Mouse (Mus musculus) liver, embryonic 11.5 days (tissue): ENCODE data around the gene Slc32a1. TPM values are rescaled to one million over a fixed set of nuclear protein-coding genes. Genes with fewer than 3 reads are reported as not detected.

Experiments
- ATAC-seq: fragments of 200-750 bp; cut with Nextera tagmentation; replicated peaks from 2 replicates; pipeline ENCODE4 v1.8.0; 2017; ENCODE audit warnings: moderate number of reproducible peaks, mild to moderate bottlenecking, moderate TSS enrichment, moderate library complexity; ENCODE audit not compliant: low FRiP score
- DNase-seq: peaks from one replicate; pipeline ENCODE4 v3.0.0-alpha.2; 2017; ENCODE audit warnings: low spot score
- H3K27ac ChIP-seq: fragments of 300-500 bp; sonication (generic); 2 replicates; pipeline ENCODE4 v1.5.1; 2014; ENCODE audit warnings: mild to moderate bottlenecking, low read depth, low read length, control low read depth
- H3K27me3 ChIP-seq: fragments of 300-500 bp; sonication (generic); replicated peaks from 2 replicates; pipeline ENCODE4 v1.6.1; 2014; ENCODE audit warnings: low read length, mixed read lengths; ENCODE audit not compliant: control insufficient read depth, insufficient read depth
- H3K36me3 ChIP-seq: fragments of 300-500 bp; sonication (generic); 2 replicates; pipeline ENCODE4 v1.6.1; 2014; ENCODE audit warnings: mild to moderate bottlenecking, low read length, moderate library complexity, mixed read lengths; ENCODE audit not compliant: control insufficient read depth, insufficient read depth
- H3K4me1 ChIP-seq: fragments of 300-500 bp; sonication (generic); replicated peaks from 2 replicates; pipeline ENCODE4 v1.6.1; 2014; ENCODE audit warnings: low read length, mixed read lengths; ENCODE audit not compliant: control insufficient read depth, insufficient read depth
- H3K4me2 ChIP-seq: fragments of 300-500 bp; sonication (generic); 2 replicates; pipeline ENCODE4 v1.6.1; 2014; ENCODE audit warnings: mild to moderate bottlenecking, control low read depth, moderate library complexity
- H3K4me3 ChIP-seq: fragments of 300-500 bp; sonication (generic); 2 replicates; pipeline ENCODE4 v1.5.1; 2014; ENCODE audit warnings: low read depth, low read length, control low read depth
- H3K9ac ChIP-seq: fragments of 300-500 bp; sonication (generic); 2 replicates; pipeline ENCODE4 v1.6.1; 2014; ENCODE audit warnings: low read depth, low read length, control low read depth
- H3K9me3 ChIP-seq: fragments of 300-500 bp; sonication (generic); 2 replicates; pipeline ENCODE4 v1.6.1; 2016; ENCODE audit warnings: low read length, inconsistent platforms, mixed read lengths; ENCODE audit not compliant: control insufficient read depth
- WGBS: fragments of 180-500 bp; shearing (Covaris S2); extraction: QIAGEN DNeasy Blood & Tissue Kit; methylation state at CpG from one replicate; pipeline ENCODE4 v1.1.7; 2014; 5-methylcytosine and 5-hydroxymethylcytosine counted together
- polyA plus RNA-seq: library from polyadenylated mRNA; unstranded; fragments of >200 nt; fragmentation: Nextera tagmentation; extraction: Ambion mirVana; gene quantifications from 2 replicates; pipeline ENCODE4 v1.2.1, GENCODE M21; 2014

Slc32a1 gene
- polyA plus RNA-seq, 1 experiment from 2014 or later, result 0.05 TPM

- Histone ChIP-seq H3K4me3 (0 out of 2 replicates have a peak overlapping the region, but pooled peaks have one; percentile 7), H3K9me3 (no peaks in the 10 kb centered on the region), H3K27ac (no peak overlapping the region), H3K36me3 (no peaks in the 10 kb centered on the region), H3K9ac (no peak overlapping the region), H3K27me3 (peaks cover 98% of the 10 kb centered on the region), H3K4me1 (peaks cover 8% of the 10 kb centered on the region; the same call in 1 of the 2 replicates), H3K4me2 (no peak overlapping the region; the same call in 1 of the 2 replicates)
- DNase-seq, result no peak
- no peak for ATAC-seq
- WGBS, result 3% methylated on average over 24 of the region's 24 CpGs
Observed at GRCm38 (mm10) chr2:158615161-158615680, 4.7 kb downstream of the Slc32a1 start.

GRCm38 (mm10) chr2:158615702-158616101 is 5.1 kb downstream of the Slc32a1 start:
- DNase-seq (no peak), ATAC-seq (no peak)
- Histone ChIP-seq H3K4me2 (no peak overlapping the region), H3K27ac (no peak overlapping the region), H3K4me3 (no peak overlapping the region), H3K4me1 (peaks cover 6% of the 10 kb centered on the region; the same call in 1 of the 2 replicates), H3K9me3 (no peaks in the 10 kb centered on the region), H3K36me3 (no peaks in the 10 kb centered on the region), H3K9ac (no peak overlapping the region), H3K27me3 (peaks cover 93% of the 10 kb centered on the region)
- 8% methylated on average over 13 of the region's 13 CpGs for WGBS

GRCm38 (mm10) chr2:158616296-158616695 is 5.7 kb downstream of the Slc32a1 start:
- no peaks in the 10 kb centered on the region for H3K9me3 ChIP-seq
- no peak overlapping the region for H3K9ac ChIP-seq
- WGBS, result 2% methylated on average over 12 of the region's 12 CpGs
- H3K36me3 ChIP-seq, result no peaks in the 10 kb centered on the region
- H3K4me1 ChIP-seq, result peaks cover 6% of the 10 kb centered on the region; the same call in 1 of the 2 replicates
- no peak for ATAC-seq
- no peak overlapping the region for H3K4me3 ChIP-seq
- H3K27me3 ChIP-seq, result peaks cover 93% of the 10 kb centered on the region
- no peak overlapping the region for H3K4me2 ChIP-seq
- DNase-seq, result no peak
- no peak overlapping the region for H3K27ac ChIP-seq

GRCm38 (mm10) chr2:158616790-158617189 is 6.2 kb downstream of the Slc32a1 start:
- Histone ChIP-seq H3K9me3 (no peaks in the 10 kb centered on the region), H3K4me1 (peaks cover 6% of the 10 kb centered on the region; the same call in 1 of the 2 replicates), H3K36me3 (no peaks in the 10 kb centered on the region), H3K9ac (no peak overlapping the region), H3K4me2 (no peak overlapping the region), H3K27ac (no peak overlapping the region), H3K27me3 (peaks cover 89% of the 10 kb centered on the region), H3K4me3 (no peak overlapping the region)
- WGBS, result 12% methylated on average over 11 of the region's 11 CpGs
- DNase-seq (no peak), ATAC-seq (no peak)

GRCm38 (mm10) chr2:158624718-158625222 is 14.2 kb downstream of the Slc32a1 start, which contains the start of gene Actr5:
TSS of gene Actr5 (plus strand) at chr2:158624888.
- Histone ChIP-seq H3K9me3 (no peaks in the 10 kb centered on the region), H3K4me3 (peak within 1 kb of the TSS; percentile 92), H3K9ac (peak within 1 kb of the TSS; percentile 86), H3K27ac (peak within 1 kb of the TSS; percentile 60), H3K4me2 (peak within 1 kb of the TSS; percentile 83), H3K4me1 (peaks cover 12% of the 10 kb centered on the region), H3K27me3 (peaks cover 10% of the 10 kb centered on the region), H3K36me3 (peaks cover 7% of the 10 kb centered on the region; the same call in 1 of the 2 replicates)
- ATAC-seq (peak; percentile 91), DNase-seq (peak; percentile 96)
- under 1% methylated on average over 39 of the region's 39 CpGs for WGBS

GRCm38 (mm10) chr2:158625231-158625630 is 14.7 kb downstream of the Slc32a1 start:
- Histone ChIP-seq H3K4me1 (peaks cover 12% of the 10 kb centered on the region), H3K9me3 (no peaks in the 10 kb centered on the region), H3K4me2 (peak overlapping the region; percentile 83), H3K4me3 (peak overlapping the region; percentile 92), H3K27me3 (peaks cover 7% of the 10 kb centered on the region; the same call in 1 of the 2 replicates), H3K27ac (peak overlapping the region; percentile 60), H3K9ac (peak overlapping the region; percentile 86), H3K36me3 (peaks cover 9% of the 10 kb centered on the region; the same call in 1 of the 2 replicates)
- DNase-seq (no peak), ATAC-seq (peak; percentile 60)
- under 1% methylated on average over 44 of the region's 44 CpGs for WGBS

GRCm38 (mm10) chr2:158625697-158626096 is 15.1 kb downstream of the Slc32a1 start:
- H3K9ac ChIP-seq, result peak overlapping the region; percentile 86
- 21% methylated on average over 8 of the region's 8 CpGs for WGBS

GRCm38 (mm10) chr2:158628858-158629257 is 18.3 kb downstream of the Slc32a1 start:
- ATAC-seq (no peak), DNase-seq (no peak)
- WGBS, result 75% methylated on average over 3 of the region's 3 CpGs
- H3K4me3 ChIP-seq, result no peak overlapping the region
- H3K36me3 ChIP-seq, result peaks cover 31% of the 10 kb centered on the region
- H3K27ac ChIP-seq, result no peak overlapping the region
- H3K9me3 ChIP-seq, result no peaks in the 10 kb centered on the region
- H3K27me3 ChIP-seq, result no peaks in the 10 kb centered on the region
- no peak overlapping the region for H3K4me2 ChIP-seq
- peaks cover 12% of the 10 kb centered on the region for H3K4me1 ChIP-seq
- H3K9ac ChIP-seq, result no peak overlapping the region

More at GRCm38 (mm10) chr2:158625697-158626096, 15.1 kb downstream of the Slc32a1 start:
- Histone ChIP-seq H3K9me3 (no peaks in the 10 kb centered on the region), H3K27me3 (peaks cover 7% of the 10 kb centered on the region; the same call in 1 of the 2 replicates), H3K4me2 (peak overlapping the region; percentile 83), H3K27ac (no peak overlapping the region; the same call in 1 of the 2 replicates), H3K4me1 (peaks cover 12% of the 10 kb centered on the region), H3K4me3 (peak overlapping the region; percentile 92), H3K36me3 (peaks cover 9% of the 10 kb centered on the region; the same call in 1 of the 2 replicates)
- ATAC-seq, result no peak
- DNase-seq, result no peak

GRCm38 (mm10) chr2:158629414-158629813 is 18.8 kb downstream of the Slc32a1 start:
- H3K4me1 ChIP-seq, result peaks cover 12% of the 10 kb centered on the region
- peaks cover 33% of the 10 kb centered on the region for H3K36me3 ChIP-seq
- no peak overlapping the region for H3K27ac ChIP-seq
- no peaks in the 10 kb centered on the region for H3K27me3 ChIP-seq
- 75% methylated on average over 1 of the region's 1 CpGs for WGBS
- DNase-seq, result no peak
- H3K4me2 ChIP-seq, result no peak overlapping the region
- no peaks in the 10 kb centered on the region for H3K9me3 ChIP-seq
- H3K9ac ChIP-seq, result no peak overlapping the region
- H3K4me3 ChIP-seq, result no peak overlapping the region
- no peak for ATAC-seq
